Mouse (Mus musculus) liver, embryonic 14.5 days (tissue): ENCODE results near the gene Ralgapa1.

ENCODE experiments used
- CTCF ChIP-seq: IDR thresholded peaks from 2 replicates; pipeline ENCODE4 v1.5.1; 2016; ENCODE audit warnings: antibody characterized with exemption, low read depth, control low read depth
- EP300 ChIP-seq: IDR thresholded peaks from 2 replicates; pipeline ENCODE4 v1.6.1; 2016; ENCODE audit warnings: antibody characterized with exemption, low read depth

DNA sequence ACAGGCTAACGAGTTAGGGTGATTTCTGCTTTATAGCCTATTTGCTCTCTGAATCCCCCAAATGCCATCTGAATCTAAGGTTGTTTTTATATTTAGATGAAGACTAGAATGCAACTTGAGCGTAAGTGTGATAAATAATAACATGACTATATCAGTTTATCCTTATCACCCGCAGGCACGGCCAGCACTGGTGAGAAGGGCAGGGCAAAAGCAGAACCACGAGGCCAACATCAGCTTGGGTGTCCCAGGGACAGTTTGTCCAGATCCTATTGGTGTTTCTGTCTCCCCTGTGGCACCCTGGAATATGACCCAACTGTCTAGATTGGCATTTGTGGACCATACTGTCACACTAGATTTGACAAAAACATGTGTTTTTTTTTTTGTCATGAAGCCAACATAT, 197.7 kb downstream of the Ralgapa1 start:
- TF ChIP-seq CTCF (no peak), EP300 (no peak)
